Mouse (Mus musculus) B cell, adult 67 days (primary cell): ENCODE results near the gene Arpc5l. TPM values are rescaled to one million over a fixed set of nuclear protein-coding genes. Genes with fewer than 3 reads are reported as not detected.

Source experiments
- total RNA-seq, 2 experiments: library from RNA; stranded (reverse); gene quantifications; 4 replicates each; pipeline ENCODE4 v1.2.4; 2023

The Arpc5l gene
- total RNA-seq = 100 to 1,000 TPM; 202 to 222 TPM

GRCm38 (mm10) chr2:39004880-39005435 lies at the start of gene Arpc5l:
Arpc5l (plus strand) TSS chr2:39005348.

GRCm38 (mm10) chr2:38997386-38998374 lies 7.5 kb upstream of the Arpc5l start, which contains the start of gene Wdr38:
Wdr38 (plus strand) TSS chr2:38997476.

GRCm38 (mm10) chr2:39005574-39006079 lies 479 bp downstream of the Arpc5l start, which contains the start of gene Rpl35:
Rpl35 (minus strand) TSS chr2:39005624.

Other genes with a start within 250 kb of the Arpc5l start
- 1 to 10 TPM; 2.2 to 2.4 TPM for gene Nr6a1, start 77.7 kb upstream of the Arpc5l start, total RNA-seq
- not detected for gene Olfml2a, start 73.4 kb upstream of the Arpc5l start, total RNA-seq
- gene Wdr38, start 7.9 kb upstream of the Arpc5l start, total RNA-seq = under 1 TPM; 0.52 to 0.62 TPM
- 100 to 1,000 TPM; 716 to 808 TPM for gene Rpl35, start 276 bp downstream of the Arpc5l start, total RNA-seq
- gene Golga1, start 60.2 kb downstream of the Arpc5l start, total RNA-seq = 10 to 100 TPM; 35.6 to 41.4 TPM
- 10 to 100 TPM; 43.6 to 46.4 TPM for gene Scai, start 185.4 kb downstream of the Arpc5l start, total RNA-seq
- gene Ppp6c, start 221.1 kb downstream of the Arpc5l start, total RNA-seq = 10 to 100 TPM; 77.1 to 80.2 TPM